Mouse (Mus musculus): ENCODE results near the gene Apbb2. TPM values are rescaled to one million over a fixed set of nuclear protein-coding genes. Genes with fewer than 3 reads are reported as not detected.

Gene Apbb2
- total and polyA plus RNA-seq, 3 experiments, result 0.34 to 0.40 (median 0.34) TPM

DNA sequence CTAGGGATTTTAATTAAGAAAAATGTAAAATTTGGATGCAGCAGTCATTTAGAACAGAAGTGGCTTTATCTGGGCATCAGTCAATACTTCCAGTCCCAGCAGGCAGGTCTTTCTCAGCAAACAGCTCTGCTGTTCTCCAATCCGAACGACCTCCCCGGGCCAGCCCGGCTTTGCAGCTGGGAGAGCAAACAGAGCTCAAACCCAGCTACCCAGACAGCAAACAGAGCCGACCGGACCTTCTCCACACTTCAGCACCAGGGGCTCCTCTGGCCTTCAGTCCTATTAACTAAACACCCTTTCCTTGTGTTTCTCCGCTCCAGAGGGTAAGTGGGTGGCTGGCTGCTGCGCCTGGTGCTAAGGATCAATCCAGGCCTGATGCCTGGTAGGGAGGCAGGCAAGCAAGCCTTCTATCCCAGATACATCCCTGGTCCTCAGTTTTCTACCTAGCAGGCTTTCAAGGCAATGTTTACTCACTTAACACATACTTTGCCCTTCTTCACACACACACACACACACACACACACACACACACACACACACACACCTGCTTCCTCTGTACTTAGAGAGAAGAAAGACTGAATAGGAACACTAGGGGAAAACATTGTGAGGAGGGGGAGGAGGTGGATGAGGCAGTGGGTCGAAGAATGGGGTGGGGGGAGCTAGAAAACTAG, 82.9 kb downstream of the Apbb2 start:
- in situ Hi-C loops (cut with MboI; ENCODE audit: low pct_ligation_motif_present, low pct_unique_long_range_greater_than_20kb, low sequenced_read_pairs) (no loop called here), dilution Hi-C loops (cut with MboI; ENCODE audit: extremely low pct_ligation_motif_present, extremely low pct_unique_long_range_greater_than_20kb, low sequenced_read_pairs) (no loop called here)
- no peaks in the 10 kb centered on the region for H3K4me1 ChIP-seq (ENCODE audit: control insufficient read depth in 1 of 2, insufficient read depth in 2 of 2)
- H3K27ac ChIP-seq (ENCODE audit: insufficient read depth, low read depth), result no peak overlapping the region
- H3K9me3 ChIP-seq (replicated peaks; ENCODE audit: low read length), result no peaks in the 10 kb centered on the region
- no peak for DNase-seq (ENCODE audit: extremely low read depth)
- no peaks in the 10 kb centered on the region for H3K36me3 ChIP-seq (replicated peaks in 1 of 2; ENCODE audit: control insufficient read depth in 1 of 2, insufficient read depth in 1 of 2, low read length in 1 of 2)
- H3K27me3 ChIP-seq (replicated peaks), result no peaks in the 10 kb centered on the region
- no peak overlapping the region for H3K9ac ChIP-seq (ENCODE audit: insufficient read depth, low read depth)
- no peak overlapping the region for H3K4me3 ChIP-seq (replicated peaks in 1 of 3; ENCODE audit: low read depth in 2 of 3, low read length in 2 of 3, poor library complexity in 1 of 3)
- H3K4me2 ChIP-seq (ENCODE audit: insufficient read depth, low read depth, poor library complexity, severe bottlenecking), result no peak overlapping the region
- TF ChIP-seq NRF1 (IDR thresholded peaks at IDR 0.05; ENCODE audit: low read depth, low read length) (no peak), RAD21 (IDR thresholded peaks at IDR 0.05; ENCODE audit: low read depth, low read length) (no peak)
- H3K79me2 ChIP-seq (replicated peaks; ENCODE audit: control insufficient read depth, extremely low read depth, insufficient read depth, poor library complexity, severe bottlenecking), result no peaks in the 10 kb centered on the region

- in situ Hi-C loops (cut with MboI; ENCODE audit: low pct_ligation_motif_present, low pct_unique_long_range_greater_than_20kb, low sequenced_read_pairs) (no loop called here), dilution Hi-C loops (cut with MboI; ENCODE audit: extremely low pct_ligation_motif_present, extremely low pct_unique_long_range_greater_than_20kb, low sequenced_read_pairs) (no loop called here)
- Histone ChIP-seq H3K36me3 (replicated peaks in 1 of 2; ENCODE audit: control insufficient read depth in 1 of 2, insufficient read depth in 1 of 2, low read length in 1 of 2) (no peaks in the 10 kb centered on the region), H3K4me2 (ENCODE audit: insufficient read depth, low read depth, poor library complexity, severe bottlenecking) (no peak overlapping the region), H3K27me3 (replicated peaks) (no peaks in the 10 kb centered on the region), H3K9ac (ENCODE audit: insufficient read depth, low read depth) (no peak overlapping the region), H3K4me3 (replicated peaks in 1 of 3; ENCODE audit: low read depth in 2 of 3, low read length in 2 of 3, poor library complexity in 1 of 3) (no peak overlapping the region), H3K79me2 (replicated peaks; ENCODE audit: control insufficient read depth, extremely low read depth, insufficient read depth, poor library complexity, severe bottlenecking) (no peaks in the 10 kb centered on the region), H3K27ac (ENCODE audit: insufficient read depth, low read depth) (no peak overlapping the region), H3K4me1 (ENCODE audit: control insufficient read depth in 1 of 2, insufficient read depth in 2 of 2) (no peaks in the 10 kb centered on the region), H3K9me3 (replicated peaks; ENCODE audit: low read length) (no peaks in the 10 kb centered on the region)
- DNase-seq (ENCODE audit: extremely low read depth), result no peak
- no peak for TF ChIP-seq RAD21 (IDR thresholded peaks at IDR 0.05; ENCODE audit: low read depth, low read length)
- no peak for TF ChIP-seq MEF2A (IDR thresholded peaks at IDR 0.05; ENCODE audit: borderline replicate concordance, low read depth, low read length)
- TF ChIP-seq IRF4 (IDR thresholded peaks at IDR 0.05; ENCODE audit: low read depth, low read length), result no peak
- no peak for TF ChIP-seq KAT2A (IDR thresholded peaks at IDR 0.05; ENCODE audit: insufficient replicate concordance, low read length)
- no peak for TF ChIP-seq CHD2 (IDR thresholded peaks at IDR 0.05; ENCODE audit: low read length)
- no peak for TF ChIP-seq ZNF384 (IDR thresholded peaks at IDR 0.05; ENCODE audit: low read depth, low read length)
- no peak for TF ChIP-seq POLR2AphosphoS2 (IDR thresholded peaks at IDR 0.05; ENCODE audit: low read depth, low read length)
- no peak for TF ChIP-seq JUND (conservative IDR thresholded peaks at IDR 0.05; ENCODE audit: low read depth, low read length)
- TF ChIP-seq JUN (IDR thresholded peaks at IDR 0.05; ENCODE audit: insufficient read depth, low read depth, low read length), result no peak
- TF ChIP-seq CTCF (conservative IDR thresholded peaks at IDR 0.05 in 1 of 2, IDR thresholded peaks at IDR 0.05 in 1 of 2; ENCODE audit: low read depth in 2 of 2, low read length in 2 of 2), result no peak
- no peak for TF ChIP-seq ZC3H11A (IDR thresholded peaks at IDR 0.05; ENCODE audit: low read depth, low read length)
- no peak for TF ChIP-seq MAZ (IDR thresholded peaks at IDR 0.05; ENCODE audit: low read depth, low read length)
- no peak for TF ChIP-seq SIN3A (IDR thresholded peaks at IDR 0.05; ENCODE audit: low read length)
- TF ChIP-seq MAX (IDR thresholded peaks at IDR 0.05; ENCODE audit: low read length), result no peak
- no peak for TF ChIP-seq ETS1 (conservative IDR thresholded peaks at IDR 0.05; ENCODE audit: low read depth, low read length)
- no peak for TF ChIP-seq PAX5 (IDR thresholded peaks at IDR 0.05; ENCODE audit: low read length)
- no peak for TF ChIP-seq TBP (conservative IDR thresholded peaks at IDR 0.05; ENCODE audit: low read depth, low read length)
- TF ChIP-seq ELF1 (IDR thresholded peaks at IDR 0.05; ENCODE audit: low read depth, low read length), result no peak
- no peak for TF ChIP-seq RCOR1 (conservative IDR thresholded peaks at IDR 0.05; ENCODE audit: low read depth, low read length)
Measured at GRCm38 (mm10) chr5:66533711-66534425, 84.7 kb downstream of the Apbb2 start.

Measured in CH12.LX (cell line).